10 mouse cellular contexts compared by ENCODE assay signal in the genomic region with DNA sequence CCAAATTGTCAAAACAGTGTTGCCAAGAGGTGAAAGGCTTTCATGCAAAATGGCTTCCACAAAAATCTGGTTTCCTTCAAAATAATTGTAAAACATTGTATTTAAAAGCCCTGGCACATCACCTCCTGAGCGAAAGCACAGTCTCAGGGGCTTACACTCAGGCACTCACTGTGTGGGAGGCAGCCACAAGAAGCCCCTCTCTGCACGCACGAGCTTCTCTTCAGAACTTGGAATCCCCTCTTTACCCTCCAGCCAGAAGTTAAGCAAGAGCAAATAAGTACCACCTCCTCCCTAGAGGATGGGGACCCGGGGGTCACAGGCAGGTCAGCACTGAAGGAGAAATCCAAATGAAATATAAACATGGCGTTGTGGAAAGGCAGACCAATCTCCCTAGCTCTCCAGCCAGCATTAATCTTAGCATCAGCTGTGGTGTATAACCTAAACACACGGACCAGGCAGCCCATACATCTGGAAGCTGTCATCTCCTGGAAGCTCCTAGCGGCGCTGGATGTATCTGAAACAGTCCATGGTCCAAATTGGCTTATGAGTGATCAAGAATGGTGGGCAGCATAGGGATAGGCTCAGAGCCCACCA. TPM values are rescaled to one million over a fixed set of nuclear protein-coding genes. Genes with fewer than 3 reads are reported as not detected.
DNase-seq lines count a peak whose midpoint lies in the region; ATAC-seq and TF ChIP-seq lines count a peak whose summit lies in the region.
"Had no signal": no experiment of that assay in that cellular context is flagged by ENCODE, and none has a peak within 500 bp of the region (broad histone marks: within the 10 kb centered on the region; RNA-seq: fewer than 3 reads in every experiment).

No protein-coding gene starts in this region.

- no peak for TF ChIP-seq POLR2A in limb, embryonic 14.5 days (IDR thresholded peaks at IDR 0.05; ENCODE audit: borderline replicate concordance, extremely low read depth, insufficient read depth, insufficient read length)
- TF ChIP-seq POLR2A in thymus, adult 2 months (IDR thresholded peaks at IDR 0.05; ENCODE audit: control insufficient read depth, extremely low read depth, insufficient read depth, low read length, poor library complexity) = no peak

- peak overlapping the region; percentile 33 for H3K9ac ChIP-seq in forebrain, embryonic 12.5 days
- no peak overlapping the region for H3K9ac ChIP-seq in forebrain, embryonic 15.5 days (replicated peaks)
- H3K9ac ChIP-seq in midbrain, embryonic 15.5 days = no peak overlapping the region
- H3K9ac ChIP-seq in limb, embryonic 14.5 days (ENCODE audit: low read depth, low read length, severe bottlenecking) = 0 out of 2 replicates have a peak overlapping the region, but pooled peaks have one; percentile 9

- H3K4me2 ChIP-seq in forebrain, embryonic 12.5 days = peak overlapping the region; percentile 32
- H3K4me2 ChIP-seq in forebrain, embryonic 15.5 days (replicated peaks) = no peak overlapping the region
- no peak overlapping the region for H3K4me2 ChIP-seq in midbrain, embryonic 15.5 days
- peak overlapping the region; percentile 95 for H3K4me2 ChIP-seq in limb, embryonic 14.5 days (replicated peaks; ENCODE audit: low read depth, low read length, severe bottlenecking)

- DNase-seq in midbrain, embryonic 10.5 days (ENCODE audit: low spot score) = no peak
- peak; percentile 47 for DNase-seq in limb, embryonic 14.5 days (ENCODE audit: low spot score)
- no peak for DNase-seq in frontal cortex, postnatal 14 days (ENCODE audit: low spot score in 2 of 2)
- DNase-seq in thymus, adult 2 months = no peak
- DNase-seq in gastrocnemius, adult 8-10 months (ENCODE audit: low spot score in 2 of 2) = no peak
- DNase-seq: heart, adult 18-20 months had no signal

- no peaks in the 10 kb centered on the region for H3K36me3 ChIP-seq in forebrain, embryonic 12.5 days (replicated peaks)
- H3K36me3 ChIP-seq in forebrain, embryonic 15.5 days = no peaks in the 10 kb centered on the region
- peaks cover 38% of the 10 kb centered on the region for H3K36me3 ChIP-seq in midbrain, embryonic 10.5 days
- H3K36me3 ChIP-seq in midbrain, embryonic 15.5 days (replicated peaks) = no peaks in the 10 kb centered on the region
- peaks cover 32% of the 10 kb centered on the region for H3K36me3 ChIP-seq in limb, embryonic 14.5 days (ENCODE audit: control insufficient read depth, insufficient read depth, low read length)
- H3K36me3 ChIP-seq in thymus, adult 2 months (ENCODE audit: control insufficient read depth, insufficient read depth, low read length) = no peaks in the 10 kb centered on the region

- WGBS in forebrain, embryonic 12.5 days = 47% methylated on average over 8 of the region's 8 CpGs
- 60% methylated on average over 8 of the region's 8 CpGs for WGBS in forebrain, embryonic 15.5 days
- 51% methylated on average over 8 of the region's 8 CpGs for WGBS in midbrain, embryonic 10.5 days
- WGBS in midbrain, embryonic 15.5 days = 49% methylated on average over 8 of the region's 8 CpGs
- WGBS in limb, embryonic 14.5 days = 17% methylated on average over 8 of the region's 8 CpGs
- WGBS in thymus, adult 2 months = 86% methylated on average over 8 of the region's 8 CpGs

- TF ChIP-seq CTCF in thymus, adult 2 months (IDR thresholded peaks at IDR 0.05; ENCODE audit: borderline replicate concordance, control insufficient read depth, extremely low read depth, insufficient read depth, low read length, poor library complexity) = no peak

- H3K4me1 ChIP-seq in forebrain, embryonic 12.5 days = peaks cover 86% of the 10 kb centered on the region
- peaks cover 67% of the 10 kb centered on the region for H3K4me1 ChIP-seq in forebrain, embryonic 15.5 days
- peaks cover 98% of the 10 kb centered on the region for H3K4me1 ChIP-seq in midbrain, embryonic 10.5 days
- H3K4me1 ChIP-seq in midbrain, embryonic 15.5 days = peaks cover 65% of the 10 kb centered on the region
- peaks cover 72% of the 10 kb centered on the region for H3K4me1 ChIP-seq in limb, embryonic 14.5 days (ENCODE audit: control insufficient read depth, insufficient read depth, low read length)
- H3K4me1 ChIP-seq in thymus, adult 2 months (replicated peaks; ENCODE audit: control insufficient read depth, insufficient read depth, low read length) = peaks cover 27% of the 10 kb centered on the region

- H3K4me3 ChIP-seq in forebrain, embryonic 12.5 days (replicated peaks) = 0 out of 2 replicates have a peak overlapping the region, but pooled peaks have one; percentile 8
- no peak overlapping the region for H3K4me3 ChIP-seq in forebrain, embryonic 15.5 days
- peak overlapping the region; percentile 100 for H3K4me3 ChIP-seq in midbrain, embryonic 10.5 days
- H3K4me3 ChIP-seq in midbrain, embryonic 15.5 days = no peak overlapping the region
- peak overlapping the region; percentile 90; the same call in 1 of the 2 replicates for H3K4me3 ChIP-seq in limb, embryonic 14.5 days (replicated peaks; ENCODE audit: low read length)
- H3K4me3 ChIP-seq in thymus, adult 2 months (ENCODE audit: control insufficient read depth, insufficient read depth, low read length) = no peak overlapping the region
- H3K4me3 ChIP-seq: left cerebral cortex, adult 2 months had no signal

- H3K27me3 ChIP-seq in forebrain, embryonic 12.5 days = peaks cover 22% of the 10 kb centered on the region
- peaks cover 5% of the 10 kb centered on the region for H3K27me3 ChIP-seq in forebrain, embryonic 15.5 days
- H3K27me3 ChIP-seq in midbrain, embryonic 10.5 days (ENCODE audit: low read depth, poor library complexity, severe bottlenecking) = no peaks in the 10 kb centered on the region
- H3K27me3 ChIP-seq in midbrain, embryonic 15.5 days (replicated peaks) = no peaks in the 10 kb centered on the region
- no peaks in the 10 kb centered on the region for H3K27me3 ChIP-seq in limb, embryonic 14.5 days (ENCODE audit: control insufficient read depth, insufficient read depth, low read length)
- H3K27me3 ChIP-seq in thymus, adult 2 months (ENCODE audit: control insufficient read depth, insufficient read depth, low read length) = no peaks in the 10 kb centered on the region

- H3K27ac ChIP-seq in forebrain, embryonic 12.5 days = 0 out of 2 replicates have a peak overlapping the region, but pooled peaks have one; percentile 6
- no peak overlapping the region for H3K27ac ChIP-seq in forebrain, embryonic 15.5 days (replicated peaks)
- peak overlapping the region; percentile 25; the same call in 1 of the 2 replicates for H3K27ac ChIP-seq in midbrain, embryonic 10.5 days (replicated peaks)
- no peak overlapping the region for H3K27ac ChIP-seq in midbrain, embryonic 15.5 days
- 0 out of 2 replicates have a peak overlapping the region, but pooled peaks have one; percentile 7 for H3K27ac ChIP-seq in limb, embryonic 14.5 days (replicated peaks; ENCODE audit: low read depth, low read length)
- H3K27ac ChIP-seq in thymus, adult 2 months (ENCODE audit: control insufficient read depth, insufficient read depth, low read length) = no peak overlapping the region
- H3K27ac ChIP-seq: left cerebral cortex, adult 2 months had no signal

- ATAC-seq in forebrain, embryonic 12.5 days (ENCODE audit: low FRiP score) = no peak
- no peak for ATAC-seq in forebrain, embryonic 15.5 days (replicated peaks)
- ATAC-seq in midbrain, embryonic 15.5 days (replicated peaks) = no peak
- no peak for ATAC-seq in limb, embryonic 14.5 days (ENCODE audit: low FRiP score, low read depth)

- no peaks in the 10 kb centered on the region for H3K9me3 ChIP-seq in forebrain, embryonic 12.5 days
- no peaks in the 10 kb centered on the region for H3K9me3 ChIP-seq in forebrain, embryonic 15.5 days
- H3K9me3 ChIP-seq in midbrain, embryonic 10.5 days (replicated peaks) = no peaks in the 10 kb centered on the region
- H3K9me3 ChIP-seq in midbrain, embryonic 15.5 days = no peaks in the 10 kb centered on the region
- H3K9me3 ChIP-seq in limb, embryonic 14.5 days (ENCODE audit: control insufficient read depth, low read length) = no peaks in the 10 kb centered on the region

RNA-seq across cellular contexts. Expression of gene Ptch1, which starts 15.0 kb away (rescaled TPM):
- 24.0 and 24.4 TPM in 2 replicates for polyA plus RNA-seq in forebrain, embryonic 12.5 days (2016; fragmentation: Nextera tagmentation; extraction: Ambion mirVana)
- polyA plus RNA-seq in forebrain, embryonic 15.5 days (2015; fragmentation: Nextera tagmentation; extraction: Ambion mirVana) = 9.0 and 10.2 TPM in 2 replicates
- 30.9 and 31.6 TPM in 2 replicates for polyA plus RNA-seq in midbrain, embryonic 10.5 days (2016; fragmentation: Nextera tagmentation; extraction: Ambion mirVana)
- polyA plus RNA-seq in midbrain, embryonic 15.5 days (2015; fragmentation: Nextera tagmentation; extraction: Ambion mirVana) = 15.5 and 15.7 TPM in 2 replicates
- 45.9 and 67.7 TPM in 2 replicates for polyA plus RNA-seq in limb, embryonic 14.5 days (2012; rRNA removed)
- polyA plus RNA-seq in limb, embryonic 14.5 days (2014; fragmentation: Nextera tagmentation; extraction: Ambion mirVana) = 31.0 and 36.6 TPM in 2 replicates
- 27.2 and 30.2 TPM in 2 replicates for polyA plus RNA-seq in thymus, adult 2 months (2012; rRNA removed)
- total RNA-seq in gastrocnemius, adult 8-10 months (2022) = 10 to 100 TPM in 1 of 4 experiments, 1 to 10 TPM in 3; 6.6 to 10.3 (median 8.3) TPM

Comparison
In these comparisons a context has a peak if more than half of its experiments do, and no peak if none do; other contexts are left out.
1. H3K27ac ChIP-seq: peak in forebrain, embryonic 12.5 days (single experiment), midbrain, embryonic 10.5 days (single experiment) and limb, embryonic 14.5 days (single experiment); none in forebrain, embryonic 15.5 days (single experiment), midbrain, embryonic 15.5 days (single experiment) and thymus, adult 2 months (single experiment).
2. H3K4me2 ChIP-seq: peak in forebrain, embryonic 12.5 days (single experiment) and limb, embryonic 14.5 days (single experiment); none in forebrain, embryonic 15.5 days (single experiment) and midbrain, embryonic 15.5 days (single experiment).
3. H3K4me3 ChIP-seq: peak in forebrain, embryonic 12.5 days (single experiment), midbrain, embryonic 10.5 days (single experiment) and limb, embryonic 14.5 days (single experiment); none in forebrain, embryonic 15.5 days (single experiment), midbrain, embryonic 15.5 days (single experiment) and thymus, adult 2 months (single experiment).
4. H3K9ac ChIP-seq: peak in forebrain, embryonic 12.5 days (single experiment) and limb, embryonic 14.5 days (single experiment); none in forebrain, embryonic 15.5 days (single experiment) and midbrain, embryonic 15.5 days (single experiment).